Mouse (Mus musculus) Patski (cell line): Measurements from ENCODE around the gene Cmtm8. TPM values are rescaled to one million over a fixed set of nuclear protein-coding genes. Genes with fewer than 3 reads are reported as not detected.

Experiments
- ATAC-seq: fragments of 100-300 bp; one replicate; pipeline ENCODE4 v1.8.0; 2021
- CTCF ChIA-PET: fragments of 350-600 bp; sonication (Branson Sonifier 250); formaldehyde crosslinking; loops from one replicate; lab custom pipeline; 2022; ENCODE audit warnings: inconsistent platforms; lab: Charles Lee
- POLR2A ChIA-PET: fragments of 350-600 bp; sonication (Branson Sonifier 250); formaldehyde crosslinking; loops from one replicate; lab custom pipeline; 2022; ENCODE audit warnings: antibody characterized with exemption, inconsistent platforms; lab: Charles Lee
- DNase-seq: peaks from one replicate; pipeline ENCODE4 v3.0.0-alpha.2; 2011; ENCODE audit warnings: low read depth, low spot score
- H3K27me3 ChIP-seq: fragments of 371-371 bp; one replicate; pipeline ENCODE4 v1.5.1; 2021
- CTCF ChIP-seq: fragments of 100-300 bp; IDR thresholded peaks from one replicate; pipeline ENCODE4 v1.5.1; 2021
- in situ Hi-C: fragments of 300-500 bp; cut with MboI; formaldehyde crosslinking; loops from 3 replicates; pipeline ENCODE4 v1.11.1; 2018; ENCODE audit warnings: low pct_unique_long_range_greater_than_20kb, mixed read lengths
- polyA plus RNA-seq: library from polyadenylated mRNA; unstranded; gene quantifications from one replicate; pipeline ENCODE4 v1.2.3, GENCODE M21; 2021

Gene Cmtm8
- polyA plus RNA-seq, 1 experiment from 2014 or later: 56.0 TPM

DNA sequence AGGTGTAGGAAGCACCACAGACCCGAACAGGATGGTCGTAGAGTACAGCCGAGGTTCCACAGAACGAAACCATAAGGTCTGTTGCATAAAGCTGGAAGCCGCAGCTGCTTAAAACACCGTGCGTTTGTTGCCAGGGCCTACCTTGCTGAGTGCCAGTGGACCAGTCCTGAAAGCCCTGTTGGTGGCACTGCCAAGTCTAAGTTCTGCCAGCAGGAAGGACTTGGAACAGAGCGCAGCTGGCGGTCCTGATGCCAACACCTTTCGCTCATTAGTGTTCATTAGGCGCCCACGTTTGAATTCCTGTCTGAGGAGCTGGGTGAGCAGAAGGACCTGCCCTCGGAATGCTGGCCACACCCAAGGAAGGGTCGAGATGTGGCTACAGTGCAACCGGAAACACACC, 9.4 kb upstream of the Cmtm8 start:
- ChIA-PET POLR2A (interaction anchor here (2.5 kb wide), 1 partner anchor 9 kb away, joined by 7 read pairs; the partner anchor contains the start of gene Cmtm8), CTCF (interaction anchor here (1.4 to 4.9 kb wide), 2 partner anchors 9 to 35 kb away, joined by 5 to 18 read pairs; partner anchors contain the start of gene Cmtm8)
- in situ Hi-C loops: no loop called here
- no peaks in the 10 kb centered on the region for H3K27me3 ChIP-seq
- no peak for TF ChIP-seq CTCF
- ATAC-seq (no peak), DNase-seq (no peak)

DNA sequence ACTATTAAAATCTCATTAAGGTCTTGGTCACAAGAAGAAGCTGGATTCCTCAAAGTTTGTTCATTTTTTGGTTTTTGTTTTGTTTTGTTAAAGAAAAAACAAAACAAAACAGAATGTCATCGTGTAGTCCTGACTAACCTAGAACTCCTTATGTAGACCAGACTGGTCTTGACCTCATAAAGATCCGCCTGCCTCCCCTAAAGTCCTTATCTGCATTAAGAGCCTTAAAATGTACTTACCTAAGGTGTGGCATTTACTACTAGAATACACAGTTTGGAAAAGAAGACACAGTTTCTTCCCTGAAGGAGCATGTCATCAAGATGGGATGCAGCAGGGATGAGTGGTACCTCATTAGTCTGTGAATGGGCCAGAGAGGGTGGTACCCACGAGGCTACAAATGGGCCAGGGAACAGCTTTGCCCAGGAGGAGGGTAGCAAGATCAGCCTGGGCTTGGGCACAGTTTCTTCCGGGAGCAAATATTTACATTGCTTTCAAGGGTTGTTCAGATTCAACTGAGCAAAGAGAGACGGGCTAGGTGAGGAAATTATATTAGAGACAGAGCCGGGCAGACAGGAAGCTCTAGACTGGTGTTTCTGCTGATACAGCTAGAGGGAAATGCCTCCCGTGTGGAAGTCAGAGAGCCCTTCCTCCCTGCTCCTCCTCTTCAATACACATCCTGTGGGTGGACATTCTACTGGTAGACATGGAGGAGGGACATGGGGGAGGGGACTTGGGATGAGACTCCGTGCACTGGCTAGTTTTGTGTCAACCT, 7.6 kb upstream of the Cmtm8 start:
- DNase-seq (no peak), ATAC-seq (no peak)
- in situ Hi-C loops: no loop called here
- ChIA-PET CTCF (interaction anchor here (1.4 kb wide), 1 partner anchor 9 kb away, joined by 3 read pairs; no protein-coding TSS in a partner anchor), POLR2A (interaction anchor here (0.5 to 2.5 kb wide), 2 partner anchors 7 to 49 kb away, joined by 4 to 7 read pairs; partner anchors contain the start of gene Cmtm8)
- H3K27me3 ChIP-seq: no peaks in the 10 kb centered on the region
- no peak for TF ChIP-seq CTCF

DNA sequence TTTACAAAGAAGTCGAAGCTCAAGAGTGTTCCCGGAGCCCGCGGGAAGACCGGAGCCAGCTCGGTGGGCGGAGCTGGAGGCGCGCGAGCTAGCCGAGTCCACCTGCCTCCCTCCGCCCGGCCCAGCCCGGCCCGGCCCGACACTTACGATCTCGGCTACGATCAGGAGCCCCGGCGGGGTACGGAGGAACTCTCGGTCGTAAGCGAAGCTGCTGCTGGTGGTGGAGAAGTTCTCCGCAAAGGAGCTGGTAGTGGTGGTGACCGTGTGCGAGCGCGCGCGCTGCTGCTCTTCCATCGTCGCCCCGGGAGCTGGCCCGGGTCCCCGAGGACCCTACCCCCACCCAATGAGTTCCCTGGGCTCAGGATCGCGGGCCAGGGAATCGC, 331 bp downstream of the Cmtm8 start:
- ATAC-seq (peak; percentile 74), DNase-seq (no peak)
- no peak for TF ChIP-seq CTCF
- CTCF ChIA-PET: interaction anchor here (1.5 to 2.7 kb wide), 2 partner anchors 9 to 12 kb away, joined by 7 to 18 read pairs; no protein-coding TSS in a partner anchor
- in situ Hi-C loops: no loop called here
- POLR2A ChIA-PET: interaction anchor here (0.6 to 1.3 kb wide), 3 partner anchors 9 to 49 kb away, joined by 3 to 7 read pairs (median 7); no protein-coding TSS in a partner anchor
- H3K27me3 ChIP-seq: no peaks in the 10 kb centered on the region

DNA sequence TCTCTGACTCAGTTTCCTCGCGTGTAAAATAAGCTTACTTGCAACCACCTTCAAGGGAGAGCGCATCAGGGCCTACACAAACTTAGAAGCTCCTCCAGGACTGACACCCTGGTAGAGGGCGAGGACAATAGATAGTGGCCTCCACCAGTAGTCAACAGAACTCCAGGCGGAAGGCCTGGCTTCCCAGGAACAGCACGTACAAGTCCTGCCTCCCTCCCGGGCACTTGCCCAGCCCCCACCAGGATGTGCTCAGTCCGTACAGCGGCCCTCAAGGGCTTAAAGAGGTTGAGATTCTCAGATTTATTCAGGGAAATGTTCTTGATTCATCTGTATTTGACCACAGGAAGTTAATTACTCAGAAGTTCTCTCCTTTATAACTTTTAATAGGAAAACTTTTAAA, 1.1 kb downstream of the Cmtm8 start:
- no peaks in the 10 kb centered on the region for H3K27me3 ChIP-seq
- in situ Hi-C loops: no loop called here
- no peak for DNase-seq
- CTCF ChIA-PET: interaction anchor here (0.8 to 2.7 kb wide), 6 partner anchors 9 to 45 kb away, joined by 3 to 18 read pairs (median 4); no protein-coding TSS in a partner anchor
- no peak for TF ChIP-seq CTCF
- ATAC-seq: no peak
- POLR2A ChIA-PET: interaction anchor here (1.0 to 1.5 kb wide), 3 partner anchors 13 to 49 kb away, joined by 3 read pairs; no protein-coding TSS in a partner anchor

DNA sequence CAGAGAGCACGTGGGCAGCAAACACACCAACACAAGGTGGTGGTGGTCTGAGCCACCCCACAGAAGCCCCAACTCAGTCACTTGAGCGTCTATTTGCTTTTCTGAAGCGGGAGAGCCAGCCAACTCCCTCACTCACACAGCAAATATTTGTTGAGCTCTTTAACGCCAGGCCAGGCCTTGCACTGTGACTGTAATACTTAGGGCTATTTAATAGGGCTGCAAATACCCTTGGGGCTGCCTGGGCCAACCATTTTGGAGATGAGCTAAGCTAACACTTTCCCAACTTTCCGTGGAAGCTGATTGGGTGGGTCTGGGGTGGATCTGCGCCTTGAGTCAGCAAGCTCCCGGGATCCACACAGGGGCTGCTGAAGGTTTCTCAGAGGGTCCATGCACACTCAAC, 1.7 kb downstream of the Cmtm8 start:
- POLR2A ChIA-PET: interaction anchor here (0.8 to 1.5 kb wide), 4 partner anchors 10 to 50 kb away, joined by 3 read pairs; no protein-coding TSS in a partner anchor
- CTCF ChIA-PET: interaction anchor here (0.8 to 1.6 kb wide), 5 partner anchors 8 to 44 kb away, joined by 3 to 7 read pairs (median 4); no protein-coding TSS in a partner anchor
- DNase-seq (no peak), ATAC-seq (no peak)
- H3K27me3 ChIP-seq: no peaks in the 10 kb centered on the region
- in situ Hi-C loops: no loop called here
- no peak for TF ChIP-seq CTCF

DNA sequence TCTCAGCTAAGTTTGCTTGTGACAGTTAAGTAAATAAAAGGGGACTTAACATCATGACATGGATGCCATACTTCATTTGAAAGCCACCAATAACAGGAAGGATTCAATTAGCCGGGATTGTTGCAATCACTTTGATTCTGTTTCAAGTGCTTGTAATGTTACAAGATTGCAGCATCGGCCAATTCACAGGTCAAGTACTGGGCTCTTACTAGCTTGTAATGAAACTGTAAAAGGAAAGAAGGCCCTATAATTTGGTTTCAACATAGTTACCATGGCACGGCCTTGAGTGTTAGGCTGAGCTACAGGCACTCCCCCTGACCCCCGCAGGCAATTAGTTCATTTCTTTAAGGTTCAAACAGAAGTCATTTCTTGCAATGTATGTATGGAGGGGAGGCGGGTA, 5.1 kb downstream of the Cmtm8 start:
- no peak for TF ChIP-seq CTCF
- DNase-seq (no peak), ATAC-seq (no peak)
- H3K27me3 ChIP-seq: no peaks in the 10 kb centered on the region
- POLR2A ChIA-PET: interaction anchor here (0.6 kb wide), 1 partner anchor 8 kb away, joined by 4 read pairs; no protein-coding TSS in a partner anchor
- in situ Hi-C loops: no loop called here
- CTCF ChIA-PET: no interaction called here

DNA sequence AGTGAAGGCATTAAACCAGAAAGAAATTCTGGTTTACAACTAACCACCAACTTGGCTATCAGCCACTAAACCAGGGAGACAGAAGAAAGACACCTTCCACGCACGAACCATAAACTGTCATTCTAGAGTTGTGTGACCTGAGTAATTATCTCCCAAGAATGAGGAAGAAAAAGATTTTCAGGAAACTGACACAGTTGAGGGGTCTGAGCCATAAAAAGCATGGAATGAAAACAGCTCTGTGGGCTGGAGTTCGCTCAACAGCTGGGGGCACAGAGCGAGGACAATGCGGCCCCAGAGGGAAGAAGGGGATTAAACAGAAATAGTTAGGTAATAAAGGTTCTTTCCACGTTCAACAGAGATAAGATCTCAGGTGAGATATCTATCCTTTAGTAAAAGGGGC, 12.4 kb downstream of the Cmtm8 start:
- peak; percentile 58 for DNase-seq
- TF ChIP-seq CTCF: no peak
- ChIA-PET POLR2A (interaction anchor here (0.8 to 2.3 kb wide), 2 partner anchors 10 to 12 kb away, joined by 3 to 7 read pairs; partner anchors contain the start of gene Cmtm8), CTCF (interaction anchor here (1.0 kb wide), 1 partner anchor 11 kb away, joined by 5 read pairs; no protein-coding TSS in a partner anchor)
- peak; percentile 35 for ATAC-seq
- H3K27me3 ChIP-seq: no peaks in the 10 kb centered on the region
- in situ Hi-C loops: no loop called here

DNA sequence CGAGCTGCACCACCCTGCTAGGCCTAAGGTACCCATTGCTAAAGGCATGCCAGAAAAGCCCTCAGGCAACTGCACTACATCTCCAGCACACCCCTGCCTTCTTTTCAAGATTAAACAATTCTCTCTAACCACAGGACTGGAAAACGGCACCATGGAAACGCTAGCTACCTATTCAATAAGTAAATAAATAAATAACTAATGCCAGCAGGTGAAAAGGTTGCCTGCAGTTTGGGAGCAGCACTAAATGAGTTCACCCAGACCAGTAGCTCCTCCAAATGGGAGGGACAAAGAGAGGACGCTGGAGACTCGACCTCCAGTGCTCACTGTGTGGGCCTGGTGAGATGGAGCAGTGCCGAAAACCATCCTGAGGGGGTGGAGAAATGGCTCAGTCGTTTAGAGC, 13.6 kb downstream of the Cmtm8 start:
- no peak for ATAC-seq
- CTCF ChIA-PET: interaction anchor here (1.1 to 1.2 kb wide), 2 partner anchors 10 to 26 kb away, joined by 3 to 4 read pairs; no protein-coding TSS in a partner anchor
- H3K27me3 ChIP-seq: no peaks in the 10 kb centered on the region
- DNase-seq: no peak
- TF ChIP-seq CTCF: no peak
- POLR2A ChIA-PET: interaction anchor here (0.7 to 2.3 kb wide), 3 partner anchors 8 to 14 kb away, joined by 3 to 7 read pairs (median 4); partner anchors contain the start of gene Cmtm8
- in situ Hi-C loops: no loop called here

DNA sequence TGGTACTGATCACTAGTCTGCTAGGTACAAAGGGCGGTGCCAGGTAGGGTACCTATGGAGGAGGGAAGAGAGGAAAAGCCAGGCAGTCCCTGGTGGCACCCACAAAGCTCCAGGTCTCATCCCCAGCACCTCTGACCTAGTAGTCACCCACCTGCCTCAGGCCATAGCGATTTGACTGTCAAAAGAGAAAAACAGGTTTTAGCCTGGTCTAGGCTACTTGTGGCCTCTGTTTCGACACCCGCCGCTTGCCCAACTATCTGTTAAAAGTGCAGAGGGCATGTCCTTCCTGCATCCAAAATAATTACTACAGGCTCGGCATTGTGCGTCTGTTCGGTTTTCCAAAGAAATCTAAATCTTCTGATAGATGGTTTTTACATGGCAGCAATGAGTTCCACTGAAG, 14.3 kb downstream of the Cmtm8 start:
- no peaks in the 10 kb centered on the region for H3K27me3 ChIP-seq
- no peak for TF ChIP-seq CTCF
- ChIA-PET CTCF (interaction anchor here (1.1 to 1.2 kb wide), 2 partner anchors 10 to 26 kb away, joined by 3 to 4 read pairs; no protein-coding TSS in a partner anchor), POLR2A (no interaction called here)
- ATAC-seq (no peak), DNase-seq (no peak)
- in situ Hi-C loops: no loop called here

DNA sequence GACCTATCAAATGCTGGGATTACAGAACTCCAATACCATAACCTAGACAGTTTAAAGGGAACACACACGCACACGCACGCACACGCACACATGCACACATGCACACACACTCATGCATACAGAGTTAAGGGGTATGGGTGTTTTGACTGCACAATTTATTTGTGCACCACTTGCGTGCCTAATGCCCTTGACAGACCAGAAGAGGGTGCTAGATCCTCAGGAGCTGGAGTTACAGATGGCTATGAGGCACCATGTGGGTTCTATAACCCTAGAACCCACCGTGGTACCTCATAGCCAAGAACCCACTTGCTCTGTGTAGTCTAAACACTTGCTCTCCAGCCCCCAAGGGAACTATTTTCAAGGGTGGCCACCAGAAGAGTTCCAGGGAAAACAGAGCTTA, 15.6 kb downstream of the Cmtm8 start:
- DNase-seq (no peak), ATAC-seq (no peak)
- TF ChIP-seq CTCF: no peak
- in situ Hi-C loops: no loop called here
- H3K27me3 ChIP-seq: no peaks in the 10 kb centered on the region
- POLR2A ChIA-PET: no interaction called here
- CTCF ChIA-PET: no interaction called here
